Mouse (Mus musculus): ENCODE measurements around the gene Decr2. TPM values are rescaled to one million over a fixed set of nuclear protein-coding genes. Genes with fewer than 3 reads are reported as not detected.
"Not testable (repeated sequence)": the region's sequence is repeated elsewhere in the genome, so short reads cannot be mapped to it uniquely, and the experiment has no call there.

Decr2 gene
- polyA plus RNA-seq, 1 experiment from 2014 or later = 31.7 TPM

DNA sequence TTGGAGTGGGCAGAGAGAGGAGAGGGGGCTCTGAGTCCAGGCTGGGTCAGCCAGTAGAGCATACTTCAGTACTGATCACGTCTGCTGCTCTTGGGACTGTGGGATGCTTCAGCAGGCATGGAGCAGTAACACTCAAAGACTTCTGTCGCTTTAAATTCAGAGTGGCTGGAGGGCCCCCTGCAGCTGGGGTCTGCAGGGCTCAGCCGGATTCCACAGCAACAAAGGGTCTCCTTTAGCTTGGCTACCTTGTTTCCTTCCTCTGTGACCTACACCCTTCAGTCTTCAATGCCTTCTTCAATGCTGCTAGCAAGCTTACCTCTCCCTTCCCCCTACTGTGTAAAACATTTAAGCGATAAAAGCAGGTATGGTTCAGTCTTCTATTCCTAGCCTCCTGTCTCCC is 20.9 kb upstream of the Decr2 start:
- peaks cover 61% of the 10 kb centered on the region for H3K27me3 ChIP-seq
- peaks cover 17% of the 10 kb centered on the region for H3K4me1 ChIP-seq (replicated peaks)
- no peak overlapping the region for H3K27ac ChIP-seq
- H3K4me3 ChIP-seq (replicated peaks) = no peak overlapping the region
- no peak overlapping the region for H3K9ac ChIP-seq (replicated peaks)
- H3K4me2 ChIP-seq = no peak overlapping the region; the same call in 1 of the 2 replicates
- no peaks in the 10 kb centered on the region for H3K9me3 ChIP-seq
- no peaks in the 10 kb centered on the region for H3K36me3 ChIP-seq
- ATAC-seq (ENCODE audit: insufficient number of reproducible peaks, insufficient read depth, low FRiP score, low TSS enrichment, low read depth) = 0 out of 2 replicates have a peak, but pooled peaks have one; percentile 28
- WGBS = 3% methylated on average over 4 of the region's 4 CpGs

DNA sequence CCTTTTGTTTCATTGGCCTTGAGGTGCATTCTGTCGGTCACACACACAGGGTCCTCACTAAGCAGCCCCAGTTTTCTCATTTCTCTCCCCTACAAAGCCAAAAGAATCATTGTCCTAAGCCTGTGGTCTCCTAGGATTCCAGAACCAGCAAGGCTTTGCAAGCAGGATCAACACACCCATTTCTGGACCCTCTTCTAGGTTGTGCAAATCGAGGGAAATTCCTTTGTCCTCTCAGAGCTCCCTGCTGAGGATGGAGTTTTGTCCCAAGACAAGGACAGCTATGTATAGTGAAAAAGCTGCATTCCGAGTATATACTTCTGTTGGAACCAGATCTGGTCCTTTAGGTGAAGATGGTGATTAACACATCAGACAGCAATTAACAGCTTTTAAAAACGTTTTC is 20.0 kb upstream of the Decr2 start:
- peaks cover 52% of the 10 kb centered on the region for H3K27me3 ChIP-seq
- no peak overlapping the region for H3K4me2 ChIP-seq
- no peaks in the 10 kb centered on the region for H3K9me3 ChIP-seq
- no peak overlapping the region for H3K9ac ChIP-seq (replicated peaks)
- H3K27ac ChIP-seq = no peak overlapping the region
- H3K4me1 ChIP-seq (replicated peaks) = peaks cover 17% of the 10 kb centered on the region
- WGBS = 30% methylated on average over 4 of the region's 4 CpGs
- H3K36me3 ChIP-seq = no peaks in the 10 kb centered on the region
- H3K4me3 ChIP-seq (replicated peaks) = no peak overlapping the region
- no peak for ATAC-seq (ENCODE audit: insufficient number of reproducible peaks, insufficient read depth, low FRiP score, low TSS enrichment, low read depth)

DNA sequence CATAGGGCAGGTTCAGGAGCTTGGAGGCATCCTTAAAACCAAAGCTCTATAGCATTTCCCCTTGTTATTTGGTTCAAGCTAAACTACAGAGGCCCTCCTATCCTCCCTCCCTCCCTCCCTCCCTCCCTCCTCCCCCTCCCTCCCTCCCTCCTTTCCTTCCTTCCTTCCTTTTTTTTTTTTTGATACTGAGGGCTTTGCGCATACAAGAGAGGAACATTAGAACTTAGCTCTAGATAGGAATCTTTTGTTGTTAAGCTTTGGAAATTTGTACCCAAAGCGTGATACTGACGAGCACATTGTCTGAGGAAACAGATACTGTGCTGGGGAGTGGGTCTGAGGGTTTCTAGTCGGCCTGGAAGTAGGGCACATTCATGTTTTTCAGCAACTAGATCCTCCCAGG is 15.5 kb upstream of the Decr2 start:
- Histone ChIP-seq H3K27ac (no peak overlapping the region), H3K4me1 (replicated peaks) (peaks cover under 1% of the 10 kb centered on the region), H3K9me3 (no peaks in the 10 kb centered on the region), H3K9ac (replicated peaks) (no peak overlapping the region), H3K4me2 (no peak overlapping the region), H3K27me3 (peaks cover 7% of the 10 kb centered on the region), H3K36me3 (no peaks in the 10 kb centered on the region), H3K4me3 (replicated peaks) (no peak overlapping the region)
- ATAC-seq (ENCODE audit: insufficient number of reproducible peaks, insufficient read depth, low FRiP score, low TSS enrichment, low read depth) = no peak
- WGBS = 58% methylated on average over 4 of the region's 4 CpGs

DNA sequence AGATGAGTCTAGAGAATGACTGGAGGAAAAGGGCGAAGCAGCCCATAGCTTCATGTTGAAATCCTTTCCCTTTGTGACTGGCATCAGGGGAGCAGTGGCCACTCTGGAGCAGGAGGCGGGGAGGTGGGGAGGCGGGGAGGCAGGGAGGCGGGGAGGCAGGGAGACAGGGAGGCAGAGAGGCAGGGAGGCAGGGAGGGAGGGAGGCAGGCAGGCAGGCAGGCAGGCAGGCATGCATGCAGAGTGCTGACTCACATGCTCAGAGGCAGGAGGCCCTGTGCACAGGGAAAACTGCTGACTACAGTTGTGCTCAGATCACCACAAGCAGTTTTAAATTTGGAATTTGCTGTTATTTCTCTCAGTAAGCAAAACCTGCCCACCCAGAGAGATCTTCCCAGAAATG is 11.3 kb upstream of the Decr2 start:
- H3K4me2 ChIP-seq = no peak overlapping the region
- ATAC-seq (ENCODE audit: insufficient number of reproducible peaks, insufficient read depth, low FRiP score, low TSS enrichment, low read depth) = no peak
- no peaks in the 10 kb centered on the region for H3K4me1 ChIP-seq (replicated peaks)
- WGBS = 54% methylated on average over 4 of the region's 4 CpGs
- no peak overlapping the region for H3K4me3 ChIP-seq (replicated peaks)
- no peaks in the 10 kb centered on the region for H3K27me3 ChIP-seq
- no peak overlapping the region for H3K9ac ChIP-seq (replicated peaks)
- no peaks in the 10 kb centered on the region for H3K36me3 ChIP-seq
- no peaks in the 10 kb centered on the region for H3K9me3 ChIP-seq
- no peak overlapping the region for H3K27ac ChIP-seq

DNA sequence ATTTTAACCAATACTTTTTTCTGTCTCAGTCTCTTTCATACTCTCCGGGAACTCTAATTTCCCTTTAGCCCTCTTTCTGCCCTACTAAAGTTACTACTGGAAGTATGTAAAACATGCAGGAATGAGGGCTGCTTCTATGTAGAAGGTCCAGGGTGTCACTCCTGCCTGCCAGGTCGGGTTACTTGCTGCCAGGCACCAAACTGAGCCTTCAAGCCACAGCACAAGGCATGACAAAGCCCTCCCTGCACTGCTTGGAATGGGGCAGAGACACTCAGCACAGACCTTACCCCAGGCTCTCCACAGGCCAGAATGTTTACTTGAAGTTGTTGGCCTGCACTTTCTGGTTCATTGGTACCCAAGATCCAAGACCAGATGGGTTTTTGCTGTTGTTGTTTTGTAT is 10.0 kb upstream of the Decr2 start:
- Histone ChIP-seq H3K9me3 (no peaks in the 10 kb centered on the region), H3K4me2 (no peak overlapping the region), H3K27ac (no peak overlapping the region), H3K4me1 (replicated peaks) (peaks cover 5% of the 10 kb centered on the region; the same call in 1 of the 2 replicates), H3K27me3 (no peaks in the 10 kb centered on the region), H3K4me3 (replicated peaks) (no peak overlapping the region), H3K36me3 (no peaks in the 10 kb centered on the region), H3K9ac (replicated peaks) (no peak overlapping the region)
- ATAC-seq (ENCODE audit: insufficient number of reproducible peaks, insufficient read depth, low FRiP score, low TSS enrichment, low read depth) = no peak
- WGBS = 45% methylated on average over 2 of the region's 2 CpGs

DNA sequence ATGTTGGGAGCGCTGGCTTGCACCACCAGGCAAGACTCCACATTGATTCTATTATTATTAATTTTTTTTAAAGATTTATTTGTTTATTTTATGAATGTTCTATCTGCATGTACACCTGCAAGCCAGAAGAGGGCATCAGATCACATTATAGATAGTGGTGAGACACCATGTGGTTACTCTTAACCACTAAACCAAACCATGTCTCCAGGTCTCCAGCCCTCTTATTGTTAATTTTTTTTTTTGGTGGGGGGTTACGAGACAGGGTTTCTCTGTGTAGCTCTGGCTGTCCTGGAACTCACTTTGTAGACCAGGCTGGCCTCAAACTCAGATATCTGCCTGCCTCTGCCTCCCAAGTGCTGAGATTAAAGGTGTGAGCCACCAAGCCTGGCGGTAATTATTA is 9.2 kb upstream of the Decr2 start:
- H3K9ac ChIP-seq (replicated peaks); H3K9me3 ChIP-seq; H3K4me3 ChIP-seq (replicated peaks); ATAC-seq (ENCODE audit: insufficient number of reproducible peaks, insufficient read depth, low FRiP score, low TSS enrichment, low read depth); H3K27ac ChIP-seq; H3K36me3 ChIP-seq; H3K4me2 ChIP-seq; H3K27me3 ChIP-seq: not testable (repeated sequence)
- WGBS = 60% methylated on average over 3 of the region's 3 CpGs
- peaks cover 13% of the 10 kb centered on the region for H3K4me1 ChIP-seq (replicated peaks)

DNA sequence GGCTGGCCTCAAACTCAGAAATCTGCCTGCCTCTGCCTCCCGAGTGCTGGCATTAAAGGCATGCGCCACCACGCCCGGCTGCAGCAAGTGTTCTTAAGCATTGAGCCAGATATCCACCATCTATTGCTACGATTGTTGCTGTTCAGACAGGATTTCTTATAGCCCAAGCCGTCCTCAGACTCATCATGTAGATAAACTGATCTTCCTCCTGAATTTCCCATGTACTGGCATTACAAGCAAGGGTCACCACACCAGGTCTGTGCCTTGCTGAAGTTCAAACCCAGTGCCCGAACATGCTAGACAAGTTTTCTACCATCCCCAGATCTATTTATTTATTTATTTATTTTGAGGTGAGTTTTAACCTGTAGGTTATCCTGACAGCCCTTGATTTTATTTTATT is 8.3 kb upstream of the Decr2 start:
- H3K9me3 ChIP-seq = no peaks in the 10 kb centered on the region
- H3K36me3 ChIP-seq = peaks cover 5% of the 10 kb centered on the region; the same call in 1 of the 2 replicates
- no peak overlapping the region for H3K9ac ChIP-seq (replicated peaks)
- H3K27me3 ChIP-seq = no peaks in the 10 kb centered on the region
- no peak overlapping the region for H3K4me2 ChIP-seq
- H3K4me3 ChIP-seq (replicated peaks) = no peak overlapping the region
- H3K4me1 ChIP-seq (replicated peaks) = peaks cover 17% of the 10 kb centered on the region
- no peak for ATAC-seq (ENCODE audit: insufficient number of reproducible peaks, insufficient read depth, low FRiP score, low TSS enrichment, low read depth)
- no peak overlapping the region for H3K27ac ChIP-seq
- 89% methylated on average over 7 of the region's 7 CpGs for WGBS

DNA sequence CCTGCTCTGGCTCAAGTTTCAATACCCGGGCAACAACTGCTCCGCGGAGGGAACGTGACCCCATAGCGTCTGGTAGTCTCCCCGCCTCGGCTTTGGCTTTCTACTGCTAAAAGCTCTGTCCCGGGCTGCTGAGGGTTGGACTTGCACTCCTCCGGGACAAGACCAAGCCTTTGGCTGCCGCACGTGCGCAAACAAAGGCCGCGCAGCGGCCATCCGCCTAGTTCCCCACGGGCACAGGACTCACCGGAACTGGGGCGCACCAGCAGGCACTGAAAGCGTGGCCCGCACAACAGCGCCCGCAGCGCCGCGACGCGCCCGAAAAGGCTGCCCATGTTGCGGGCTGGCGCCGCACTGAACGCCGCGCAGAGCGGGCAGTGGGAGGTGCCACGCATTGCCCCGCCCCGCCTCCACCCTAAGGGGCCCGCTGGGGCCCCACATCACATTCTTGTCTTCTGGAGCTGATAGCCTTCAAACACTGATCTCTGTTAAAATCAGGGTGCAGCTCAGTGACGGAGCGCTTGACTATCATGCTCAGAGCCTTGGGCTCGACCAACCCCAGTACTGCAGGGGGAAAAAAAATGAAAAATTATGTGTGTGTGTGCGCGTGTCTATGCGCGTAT is 5.1 kb upstream of the Decr2 start, which contains the start of gene Nme4:
TSS of gene Nme4 (minus strand) at position 482 of the 620 bp plus-strand sequence.
- 2% methylated on average over 47 of the region's 47 CpGs for WGBS
- H3K36me3 ChIP-seq = peaks cover 18% of the 10 kb centered on the region
- H3K4me2 ChIP-seq = peak within 1 kb of the TSS; percentile 74
- H3K4me3 ChIP-seq (replicated peaks) = peak within 1 kb of the TSS; percentile 70
- H3K9me3 ChIP-seq = no peaks in the 10 kb centered on the region
- peaks cover 17% of the 10 kb centered on the region for H3K4me1 ChIP-seq (replicated peaks)
- H3K27me3 ChIP-seq = no peaks in the 10 kb centered on the region
- H3K9ac ChIP-seq (replicated peaks) = peak within 1 kb of the TSS; percentile 91
- peak within 1 kb of the TSS; percentile 86 for H3K27ac ChIP-seq
- ATAC-seq (ENCODE audit: insufficient number of reproducible peaks, insufficient read depth, low FRiP score, low TSS enrichment, low read depth) = peak; percentile 35; the same call in 1 of the 2 replicates

DNA sequence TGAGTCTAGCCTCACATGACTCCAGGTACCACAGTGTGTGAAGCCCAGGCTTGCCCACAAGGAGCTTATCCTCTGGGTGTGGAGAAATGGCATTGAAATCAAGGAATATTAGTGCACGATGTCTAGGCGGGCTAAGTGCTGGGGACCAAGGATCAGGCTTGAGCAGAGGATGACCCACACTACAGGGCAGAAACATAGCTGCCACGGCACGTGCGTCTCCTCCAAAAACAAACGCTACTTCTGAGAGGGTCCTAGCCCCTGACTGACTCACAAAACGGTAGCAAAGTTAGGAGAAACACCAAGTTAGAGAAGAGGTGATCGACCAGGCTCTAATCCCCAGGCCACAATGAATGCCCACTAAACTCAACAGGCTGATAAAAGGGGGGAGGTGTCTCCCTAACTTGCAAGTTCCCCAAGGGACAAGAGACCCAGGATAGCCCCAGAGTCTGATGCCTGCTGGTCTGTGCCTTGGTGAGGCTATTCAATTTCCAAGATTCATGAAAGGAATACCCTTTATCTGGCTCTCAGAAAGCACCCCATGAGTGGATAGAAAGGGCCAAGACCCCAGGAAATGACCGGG is 4.5 kb upstream of the Decr2 start:
- peak overlapping the region; percentile 74 for H3K4me2 ChIP-seq
- peak overlapping the region; percentile 86 for H3K27ac ChIP-seq
- 17% methylated on average over 9 of the region's 9 CpGs for WGBS
- peak overlapping the region; percentile 91 for H3K9ac ChIP-seq (replicated peaks)
- no peak for ATAC-seq (ENCODE audit: insufficient number of reproducible peaks, insufficient read depth, low FRiP score, low TSS enrichment, low read depth)
- H3K4me1 ChIP-seq (replicated peaks) = peaks cover 17% of the 10 kb centered on the region
- H3K9me3 ChIP-seq = no peaks in the 10 kb centered on the region
- H3K27me3 ChIP-seq = no peaks in the 10 kb centered on the region
- H3K36me3 ChIP-seq = peaks cover 18% of the 10 kb centered on the region
- H3K4me3 ChIP-seq (replicated peaks) = peak overlapping the region; percentile 70

DNA sequence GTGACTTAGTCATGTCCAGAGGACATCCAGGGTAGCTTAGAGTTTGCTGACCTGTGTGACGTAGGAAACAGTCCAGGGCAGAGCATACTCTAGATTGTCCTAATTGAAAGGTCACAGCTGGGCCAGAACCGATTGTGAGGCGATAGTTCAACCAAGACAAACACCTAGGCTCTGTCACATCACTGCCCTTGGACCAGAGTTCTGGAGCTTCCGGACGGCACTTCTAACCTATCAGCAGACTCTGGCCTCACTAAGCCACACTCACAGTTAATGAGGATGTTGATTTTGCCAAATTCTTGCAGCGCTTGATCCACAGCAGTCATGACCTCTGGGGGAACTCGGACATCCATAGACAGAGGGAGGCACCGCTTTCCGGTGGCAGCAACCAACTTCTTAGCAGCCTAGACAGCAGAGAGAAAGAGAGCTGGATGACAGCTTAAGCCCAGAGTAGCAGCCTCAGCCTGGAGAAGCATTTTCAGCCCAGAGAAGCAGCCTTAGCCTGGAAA is 3.0 kb downstream of the Decr2 start:
- Histone ChIP-seq H3K36me3 (peaks cover 31% of the 10 kb centered on the region), H3K9ac (replicated peaks) (no peak overlapping the region), H3K9me3 (no peaks in the 10 kb centered on the region), H3K4me3 (replicated peaks) (no peak overlapping the region), H3K27me3 (no peaks in the 10 kb centered on the region), H3K4me2 (no peak overlapping the region), H3K4me1 (replicated peaks) (no peaks in the 10 kb centered on the region), H3K27ac (no peak overlapping the region)
- ATAC-seq (ENCODE audit: insufficient number of reproducible peaks, insufficient read depth, low FRiP score, low TSS enrichment, low read depth) = no peak
- 92% methylated on average over 9 of the region's 9 CpGs for WGBS

DNA sequence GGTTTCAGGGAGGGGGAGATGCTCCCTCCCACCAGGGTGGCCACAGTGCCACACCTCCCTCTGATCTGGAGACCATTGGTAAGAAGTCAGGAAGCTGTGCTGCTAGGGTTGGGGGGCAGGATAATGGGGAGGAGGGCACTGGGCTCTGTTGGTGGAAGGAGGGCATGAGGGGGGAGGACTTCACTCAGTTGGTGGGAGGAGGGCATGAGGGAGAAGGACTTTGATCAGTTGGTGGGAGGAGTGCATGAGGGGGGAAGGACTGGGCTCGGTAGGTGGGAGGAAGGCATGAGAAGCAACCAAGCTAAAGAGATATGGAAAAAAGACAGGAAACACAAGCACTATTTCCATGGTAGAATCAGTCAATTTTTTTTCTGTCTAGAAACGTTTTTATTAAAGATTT is 9.3 kb downstream of the Decr2 start:
- WGBS = 40% methylated on average over 2 of the region's 2 CpGs
- Histone ChIP-seq H3K36me3 (peaks cover 23% of the 10 kb centered on the region), H3K9me3 (no peaks in the 10 kb centered on the region), H3K27ac (no peak overlapping the region), H3K4me2 (no peak overlapping the region), H3K27me3 (no peaks in the 10 kb centered on the region), H3K9ac (replicated peaks) (no peak overlapping the region), H3K4me1 (replicated peaks) (no peaks in the 10 kb centered on the region), H3K4me3 (replicated peaks) (no peak overlapping the region)
- ATAC-seq (ENCODE audit: insufficient number of reproducible peaks, insufficient read depth, low FRiP score, low TSS enrichment, low read depth) = no peak

All from limb, embryonic 12.5 days (tissue).